Mouse (Mus musculus): ENCODE results near the gene Pdpr.
"Not testable (repeated sequence)": the region's sequence is repeated elsewhere in the genome, so short reads cannot be mapped to it uniquely, and the experiment has no call there.

DNA sequence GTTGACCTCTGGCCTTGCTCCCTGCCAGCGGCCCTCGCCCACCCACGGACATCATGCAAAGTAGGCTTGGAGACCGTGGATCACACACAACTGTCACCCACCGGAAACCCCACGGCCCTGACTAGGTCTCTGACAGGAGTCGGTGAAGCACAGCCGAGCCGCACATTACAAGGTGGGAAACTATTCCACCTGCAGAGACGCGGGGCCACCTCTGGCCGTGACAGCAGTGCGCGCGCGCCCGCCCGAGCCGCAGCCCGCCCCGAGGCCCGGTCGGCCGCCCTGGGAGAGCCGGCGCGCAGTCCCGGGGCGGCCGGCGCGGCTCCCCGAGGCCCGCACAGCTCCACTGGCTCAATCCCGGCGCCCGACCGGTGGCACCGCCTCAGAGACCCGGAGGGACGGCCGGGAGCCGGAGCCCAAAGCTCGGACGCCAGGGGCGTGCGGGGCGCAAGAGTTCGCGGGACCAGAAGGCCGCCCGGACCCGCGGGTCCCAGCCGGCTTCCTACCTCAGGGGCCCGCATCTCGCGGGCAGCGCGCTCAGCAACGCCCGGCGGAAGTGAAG lies 50.5 kb downstream of the Pdpr start:
- not testable (repeated sequence) for TF ChIP-seq ZNF384 (IDR thresholded peaks at IDR 0.05; ENCODE audit: low read depth, low read length); CHD2 (IDR thresholded peaks at IDR 0.05; ENCODE audit: low read depth, low read length); MAFK (IDR thresholded peaks at IDR 0.05; ENCODE audit: insufficient read depth, low read depth, low read length)
